Mouse (Mus musculus): Measurements from ENCODE around the gene Ddx17. TPM values are rescaled to one million over a fixed set of nuclear protein-coding genes. Genes with fewer than 3 reads are reported as not detected.

Ddx17 gene
- polyA plus RNA-seq, 1 experiment from 2014 or later = 50.0 TPM

DNA sequence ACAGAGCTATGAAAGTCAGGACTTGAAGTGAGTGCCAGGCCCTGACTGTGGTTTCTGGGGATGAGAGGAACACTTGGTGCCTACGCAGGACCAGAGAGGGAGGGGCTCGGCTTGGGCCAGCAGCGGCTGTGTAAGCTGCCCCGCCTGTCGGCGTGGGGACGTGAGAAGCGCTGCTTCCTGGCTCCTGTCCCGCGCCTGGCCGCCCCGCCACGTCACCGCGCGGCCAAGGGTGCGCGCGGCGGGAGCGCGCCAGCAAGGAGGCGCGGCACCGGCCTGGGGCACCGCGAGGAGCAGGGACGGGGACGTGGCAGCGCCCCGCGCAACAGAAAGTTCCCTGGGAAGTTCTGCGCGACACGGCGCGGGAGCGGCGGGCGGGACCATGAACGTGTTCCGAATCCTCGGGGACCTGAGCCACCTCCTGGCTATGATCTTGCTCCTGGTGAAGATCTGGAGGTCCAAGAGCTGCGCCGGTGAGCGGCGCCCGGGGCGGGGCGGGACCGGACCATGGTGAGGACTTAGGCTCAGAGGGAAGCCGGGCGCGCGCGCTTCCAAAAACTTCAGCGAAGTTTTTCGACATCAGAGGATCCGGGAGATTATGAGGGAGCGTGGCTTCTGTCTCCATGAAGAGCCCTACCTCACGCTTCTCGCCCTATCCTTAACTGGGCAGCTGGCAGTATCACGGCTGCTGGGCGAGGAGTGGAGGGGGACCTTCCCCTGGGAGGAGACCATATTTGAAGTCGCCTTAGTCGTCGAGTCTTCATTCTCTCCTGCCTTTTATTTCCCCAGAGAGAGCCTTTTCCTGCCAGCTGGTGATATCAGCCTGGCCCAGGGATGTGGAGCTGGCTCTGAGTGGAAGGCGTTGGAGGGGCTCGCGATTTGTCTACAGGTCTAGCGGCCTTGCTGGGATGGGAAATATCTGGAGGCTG is 30.1 kb downstream of the Ddx17 start, which contains the start of gene Kdelr3:
TSS of gene Kdelr3 (plus strand) at position 241 of the 926 bp plus-strand sequence.
- peak within 1 kb of the TSS; percentile 67 for H3K9ac ChIP-seq
- H3K9me3 ChIP-seq (replicated peaks) = no peaks in the 10 kb centered on the region
- ATAC-seq (replicated peaks; ENCODE audit: low FRiP score) = peak; percentile 56
- H3K4me2 ChIP-seq = peak within 1 kb of the TSS; percentile 95
- H3K4me3 ChIP-seq (replicated peaks) = peak within 1 kb of the TSS; percentile 63
- 1% methylated on average over 64 of the region's 71 CpGs for WGBS
- peaks cover 58% of the 10 kb centered on the region for H3K4me1 ChIP-seq
- H3K27ac ChIP-seq = 0 out of 2 replicates have a peak within 1 kb of the TSS, but pooled peaks have one; percentile 7
- H3K36me3 ChIP-seq = no peaks in the 10 kb centered on the region
- H3K27me3 ChIP-seq = peaks cover 45% of the 10 kb centered on the region

DNA sequence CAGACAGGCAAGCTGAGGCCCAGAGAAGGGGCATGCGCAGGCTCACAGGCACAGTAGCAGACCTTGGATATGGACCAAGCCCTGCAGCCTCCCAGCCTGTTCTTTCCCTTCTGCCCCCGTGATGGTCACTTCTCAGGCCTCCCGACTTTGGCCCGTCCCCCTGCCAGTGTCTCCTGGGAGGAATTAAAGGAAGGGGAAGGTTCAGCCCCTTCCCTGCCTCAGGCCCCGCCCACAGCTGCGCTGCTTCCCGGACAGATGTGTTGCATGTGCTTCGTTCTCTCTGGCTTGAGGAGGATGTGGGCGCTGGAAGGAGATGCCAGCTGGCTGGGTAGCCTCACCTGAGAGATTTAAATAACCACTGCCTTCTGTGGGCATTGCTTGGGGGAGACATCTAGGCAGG is 32.6 kb downstream of the Ddx17 start:
- ATAC-seq (replicated peaks; ENCODE audit: low FRiP score) = no peak
- Histone ChIP-seq H3K9me3 (replicated peaks) (no peaks in the 10 kb centered on the region), H3K27ac (no peak overlapping the region), H3K4me1 (peaks cover 56% of the 10 kb centered on the region), H3K27me3 (peaks cover 68% of the 10 kb centered on the region), H3K36me3 (no peaks in the 10 kb centered on the region), H3K4me2 (no peak overlapping the region), H3K9ac (no peak overlapping the region), H3K4me3 (replicated peaks) (no peak overlapping the region)
- WGBS = 12% methylated on average over 9 of the region's 9 CpGs

DNA sequence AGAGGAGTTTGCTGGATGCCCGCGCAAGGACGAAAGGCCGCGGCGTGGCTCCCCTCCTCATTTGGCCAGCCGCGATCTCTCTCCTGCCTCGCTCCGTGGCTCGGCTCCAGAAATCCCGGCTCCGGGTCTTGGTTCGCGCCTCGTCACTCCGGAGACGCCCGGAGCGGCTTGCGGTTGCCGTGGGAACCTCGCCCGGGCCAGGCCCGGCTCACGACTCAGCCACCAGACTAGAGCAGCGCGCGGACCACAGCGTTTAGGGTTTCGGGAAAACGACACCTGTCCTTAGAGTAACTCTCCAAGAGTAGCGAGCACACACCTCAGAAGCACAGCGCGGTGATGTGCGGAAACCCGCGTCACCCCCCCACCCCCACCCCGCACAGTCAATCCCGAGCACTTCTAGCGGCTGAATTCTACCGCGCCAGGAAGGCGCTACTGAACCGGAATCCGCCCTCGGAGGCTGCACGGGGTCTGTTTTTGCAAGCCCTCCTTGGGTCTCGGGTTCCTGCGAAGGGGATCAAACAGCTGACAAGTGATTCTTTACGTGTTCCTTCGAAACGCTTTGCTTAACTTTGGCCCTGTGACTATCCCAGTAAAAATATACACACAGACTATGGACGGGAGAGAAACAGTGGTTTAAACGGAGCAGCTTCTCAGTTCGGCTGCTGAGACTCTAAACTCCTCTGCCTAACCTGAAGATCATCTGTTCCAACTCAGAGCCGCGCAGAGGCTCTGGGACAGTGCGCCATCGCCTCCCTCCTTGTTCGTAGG is 34.8 kb downstream of the Ddx17 start:
- H3K4me3 ChIP-seq (replicated peaks) = peak overlapping the region; percentile 46
- no peaks in the 10 kb centered on the region for H3K9me3 ChIP-seq (replicated peaks)
- H3K27me3 ChIP-seq = peaks cover 82% of the 10 kb centered on the region
- H3K9ac ChIP-seq = peak overlapping the region; percentile 27
- 1% methylated on average over 61 of the region's 61 CpGs for WGBS
- peak overlapping the region; percentile 81 for H3K4me2 ChIP-seq
- no peak overlapping the region for H3K27ac ChIP-seq
- H3K36me3 ChIP-seq = no peaks in the 10 kb centered on the region
- H3K4me1 ChIP-seq = peaks cover 43% of the 10 kb centered on the region
- peak; percentile 77 for ATAC-seq (replicated peaks; ENCODE audit: low FRiP score)

- no peak overlapping the region for H3K9ac ChIP-seq
- no peak for ATAC-seq (replicated peaks; ENCODE audit: low FRiP score)
Observed at GRCm38 (mm10) chr15:79510425-79510824, 36.1 kb downstream of the Ddx17 start.

GRCm38 (mm10) chr15:79509998-79510397 is 36.5 kb downstream of the Ddx17 start:
- H3K9ac ChIP-seq = no peak overlapping the region
- no peak overlapping the region for H3K27ac ChIP-seq
- peaks cover 48% of the 10 kb centered on the region for H3K4me1 ChIP-seq
- WGBS = 38% methylated on average over 6 of the region's 6 CpGs
- no peak for ATAC-seq (replicated peaks; ENCODE audit: low FRiP score)
- no peak overlapping the region for H3K4me3 ChIP-seq (replicated peaks)
- no peaks in the 10 kb centered on the region for H3K36me3 ChIP-seq
- H3K4me2 ChIP-seq = no peak overlapping the region
- H3K27me3 ChIP-seq = peaks cover 89% of the 10 kb centered on the region
- H3K9me3 ChIP-seq (replicated peaks) = no peaks in the 10 kb centered on the region

More at GRCm38 (mm10) chr15:79510425-79510824, 36.1 kb downstream of the Ddx17 start:
- H3K4me3 ChIP-seq (replicated peaks) = no peak overlapping the region
- peaks cover 43% of the 10 kb centered on the region for H3K4me1 ChIP-seq
- no peaks in the 10 kb centered on the region for H3K9me3 ChIP-seq (replicated peaks)
- WGBS = 83% methylated on average over 7 of the region's 7 CpGs
- no peaks in the 10 kb centered on the region for H3K36me3 ChIP-seq
- H3K4me2 ChIP-seq = no peak overlapping the region
- peaks cover 89% of the 10 kb centered on the region for H3K27me3 ChIP-seq
- no peak overlapping the region for H3K27ac ChIP-seq

DNA sequence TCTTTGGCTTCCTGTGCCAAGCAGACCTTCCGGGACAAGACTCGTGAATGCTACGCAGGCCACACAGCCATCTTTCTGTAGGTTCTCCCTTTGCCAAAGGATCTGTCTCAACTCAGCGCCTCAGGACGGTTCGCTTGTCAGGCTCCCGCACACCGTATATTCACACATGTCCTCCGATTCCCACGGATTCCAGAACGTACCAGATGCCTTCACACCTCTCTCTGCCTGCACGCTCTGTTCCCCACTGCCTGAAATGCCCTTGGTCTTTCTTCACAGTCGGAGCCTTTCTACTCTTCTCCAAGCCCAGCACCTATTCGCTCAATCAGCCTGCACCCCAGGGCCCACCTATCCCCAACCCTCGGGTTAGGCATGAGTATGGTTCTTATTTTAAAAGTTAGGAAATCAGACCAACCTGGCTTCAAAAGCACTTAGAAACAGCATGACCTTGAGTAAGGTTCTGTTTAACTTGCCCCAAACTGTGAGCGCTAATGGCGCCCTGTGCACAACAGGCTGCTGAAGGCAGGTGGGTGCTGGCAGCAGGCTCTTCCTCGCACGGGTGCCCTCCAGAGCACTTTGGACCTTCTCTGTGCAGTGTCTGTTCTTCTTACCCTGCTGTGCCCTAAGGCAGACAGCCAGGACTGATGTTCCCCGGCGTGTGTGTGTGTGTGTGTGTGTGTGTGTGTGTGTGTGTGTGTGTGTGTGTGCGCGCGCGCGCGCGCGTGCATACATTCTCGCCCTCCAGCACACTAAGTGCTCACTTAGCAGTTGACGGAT is 39.3 kb downstream of the Ddx17 start:
- no peak for ATAC-seq (replicated peaks; ENCODE audit: low FRiP score)
- H3K4me1 ChIP-seq = peaks cover 45% of the 10 kb centered on the region
- peaks cover 92% of the 10 kb centered on the region for H3K27me3 ChIP-seq
- no peaks in the 10 kb centered on the region for H3K9me3 ChIP-seq (replicated peaks)
- whole genome bisulfite sequencing = 48% methylated on average over 31 of the region's 31 CpGs
- H3K4me3 ChIP-seq (replicated peaks) = no peak overlapping the region
- no peak overlapping the region for H3K27ac ChIP-seq
- no peaks in the 10 kb centered on the region for H3K36me3 ChIP-seq
- no peak overlapping the region for H3K9ac ChIP-seq
- H3K4me2 ChIP-seq = no peak overlapping the region

- 30% methylated on average over 7 of the region's 7 CpGs for WGBS
Observed at GRCm38 (mm10) chr15:79506460-79506859, 40.1 kb downstream of the Ddx17 start.

GRCm38 (mm10) chr15:79505616-79506283 is 40.8 kb downstream of the Ddx17 start:
- peak overlapping the region; percentile 53 for H3K4me3 ChIP-seq (replicated peaks)
- peaks cover 33% of the 10 kb centered on the region for H3K4me1 ChIP-seq
- peak; percentile 56 for ATAC-seq (replicated peaks; ENCODE audit: low FRiP score)
- H3K27me3 ChIP-seq = peaks cover 98% of the 10 kb centered on the region
- H3K9ac ChIP-seq = peak overlapping the region; percentile 37
- H3K36me3 ChIP-seq = no peaks in the 10 kb centered on the region
- no peaks in the 10 kb centered on the region for H3K9me3 ChIP-seq (replicated peaks)
- H3K27ac ChIP-seq = no peak overlapping the region
- WGBS = under 1% methylated on average over 59 of the region's 71 CpGs
- peak overlapping the region; percentile 98 for H3K4me2 ChIP-seq

More at GRCm38 (mm10) chr15:79506460-79506859, 40.1 kb downstream of the Ddx17 start:
- H3K36me3 ChIP-seq = no peaks in the 10 kb centered on the region
- no peak overlapping the region for H3K9ac ChIP-seq
- H3K4me2 ChIP-seq = peak overlapping the region; percentile 98
- peaks cover 37% of the 10 kb centered on the region for H3K4me1 ChIP-seq
- ATAC-seq (replicated peaks; ENCODE audit: low FRiP score) = no peak
- no peaks in the 10 kb centered on the region for H3K9me3 ChIP-seq (replicated peaks)
- no peak overlapping the region for H3K27ac ChIP-seq
- peaks cover 98% of the 10 kb centered on the region for H3K27me3 ChIP-seq
- H3K4me3 ChIP-seq (replicated peaks) = peak overlapping the region; percentile 53; the same call in 1 of the 2 replicates

DNA sequence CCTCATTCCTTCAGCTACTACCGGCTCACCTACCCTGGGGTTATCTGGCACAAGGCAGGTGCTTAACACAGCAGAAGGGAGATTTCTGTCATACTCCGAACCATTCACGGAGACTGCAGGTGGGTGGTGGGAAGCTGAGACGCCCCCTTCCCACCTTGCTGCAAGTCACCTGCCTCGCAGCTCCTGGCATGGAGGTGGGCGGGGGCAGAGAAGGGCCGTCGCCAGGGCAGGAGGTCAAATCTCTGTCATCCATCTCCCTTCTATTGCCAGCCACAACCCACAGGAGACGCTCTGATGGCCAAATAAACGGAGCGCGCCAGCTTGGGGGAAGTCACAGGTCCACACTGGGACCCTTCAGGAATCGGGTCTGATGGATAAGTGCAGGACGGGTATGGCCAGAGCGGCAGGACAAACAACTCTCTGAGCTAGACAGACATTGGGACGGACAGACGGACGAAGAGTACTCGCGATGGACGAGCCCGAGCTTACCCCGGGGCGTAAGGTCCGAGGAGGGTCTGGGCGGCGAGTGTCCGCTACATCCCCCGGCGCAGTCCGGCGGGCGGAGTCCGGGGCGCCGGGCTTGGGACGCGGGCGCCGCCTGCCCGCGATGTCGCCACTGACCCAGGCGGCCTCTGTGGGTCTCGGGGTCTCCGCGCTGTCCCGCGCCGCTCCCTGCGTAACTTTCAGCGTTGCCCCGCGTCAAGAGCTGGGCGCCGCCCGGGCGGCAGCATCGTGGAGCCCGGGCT is 41.7 kb downstream of the Ddx17 start, which contains the start of gene Kcnj4:
TSS of gene Kcnj4 (minus strand) at position 535 of the 746 bp plus-strand sequence.
- under 1% methylated on average over 60 of the region's 60 CpGs for WGBS
- H3K9ac ChIP-seq = peak within 1 kb of the TSS; percentile 37
- no peak within 1 kb of the TSS for H3K27ac ChIP-seq
- H3K4me2 ChIP-seq = peak within 1 kb of the TSS; percentile 98
- peak; percentile 12 for ATAC-seq (replicated peaks; ENCODE audit: low FRiP score)
- H3K4me3 ChIP-seq (replicated peaks) = peak within 1 kb of the TSS; percentile 53
- no peaks in the 10 kb centered on the region for H3K36me3 ChIP-seq
- H3K27me3 ChIP-seq = peaks cover 98% of the 10 kb centered on the region
- peaks cover 33% of the 10 kb centered on the region for H3K4me1 ChIP-seq
- no peaks in the 10 kb centered on the region for H3K9me3 ChIP-seq (replicated peaks)

DNA sequence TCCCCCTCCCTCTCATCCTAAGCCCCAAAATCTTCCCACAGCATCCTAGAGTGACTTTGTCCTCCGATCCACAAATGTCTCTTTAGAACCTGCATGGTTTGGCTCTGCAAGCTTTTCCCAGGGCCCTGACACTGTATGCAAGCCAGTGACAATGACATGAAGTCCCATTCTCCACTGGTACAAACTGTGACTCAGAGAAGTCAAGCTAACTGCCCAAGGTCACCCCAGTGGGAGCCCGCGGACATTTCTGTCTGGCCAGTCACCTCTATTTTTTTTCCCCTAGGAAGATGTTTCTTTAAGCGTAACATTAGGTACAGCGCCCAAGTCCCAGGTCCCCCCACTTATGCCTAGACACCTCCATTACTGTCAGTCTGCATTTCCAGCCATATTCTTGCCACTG is 43.1 kb downstream of the Ddx17 start:
- no peak for ATAC-seq (replicated peaks; ENCODE audit: low FRiP score)

More for the DNA sequence above, 43.1 kb downstream of the Ddx17 start:
- no peaks in the 10 kb centered on the region for H3K36me3 ChIP-seq
- H3K27ac ChIP-seq = no peak overlapping the region
- H3K9ac ChIP-seq = no peak overlapping the region
- no peak overlapping the region for H3K4me3 ChIP-seq (replicated peaks)
- no peaks in the 10 kb centered on the region for H3K9me3 ChIP-seq (replicated peaks)
- peaks cover 33% of the 10 kb centered on the region for H3K4me1 ChIP-seq
- peaks cover 98% of the 10 kb centered on the region for H3K27me3 ChIP-seq
- no peak overlapping the region for H3K4me2 ChIP-seq
- WGBS = 73% methylated on average over 5 of the region's 5 CpGs
